Mouse (Mus musculus) kidney, adult 2 months (tissue): ENCODE results near the gene Ciz1.

Experiments used
- CTCF ChIP-seq: fragments of 200-500 bp; conservative IDR thresholded peaks from 2 replicates; pipeline ENCODE4 v1.5.1; 2011; ENCODE audit warnings: low read depth, mild to moderate bottlenecking, control low read depth, low read length, moderate library complexity, mixed read lengths; ENCODE audit not compliant: insufficient read depth, insufficient read length
- POLR2A ChIP-seq: fragments of 200-500 bp; IDR thresholded peaks from one replicate; pipeline ENCODE4 v1.6.1; 2011; ENCODE audit warnings: low read depth, low read length, control low read depth

GRCm38 (mm10) chr2:32321591-32322298 is 30.4 kb upstream of the Ciz1 start:
- no peak for TF ChIP-seq CTCF
- TF ChIP-seq POLR2A = no peak
